Mouse (Mus musculus) macrophage (primary cell): ENCODE measurements around the gene Hexim1. TPM values are rescaled to one million over a fixed set of nuclear protein-coding genes. Genes with fewer than 3 reads are reported as not detected.

Experiments used
- H3K27ac ChIP-seq: fragments of 350-480 bp; formaldehyde crosslinking; 2 replicates; pipeline ENCODE4 v1.9.0; 2021
- H3K36me3 ChIP-seq: fragments of 350-480 bp; formaldehyde crosslinking; 2 replicates; pipeline ENCODE4 v1.9.0; 2021; ENCODE audit errors: inconsistent target
- H3K4me3 ChIP-seq: fragments of 350-480 bp; formaldehyde crosslinking; 2 replicates; pipeline ENCODE4 v1.9.0; 2021; ENCODE audit errors: inconsistent target
- H3K79me2 ChIP-seq: fragments of 350-480 bp; formaldehyde crosslinking; 2 replicates; pipeline ENCODE4 v1.9.0; 2021; ENCODE audit errors: inconsistent target
- WGBS: methylation state at CpG from one replicate; pipeline ENCODE4 v1.1.7; 2026; ENCODE audit warnings: inconsistent platforms; ENCODE audit not compliant: missing documents; 5-methylcytosine and 5-hydroxymethylcytosine counted together
- polyA plus RNA-seq: library from polyadenylated mRNA; stranded (reverse); fragments of 250-400 nt; gene quantifications from 3 replicates; pipeline ENCODE4 v1.2.4, GENCODE M21; 2018; ENCODE audit warnings: inconsistent platforms

Gene Hexim1
- polyA plus RNA-seq, 1 experiment from 2014 or later, result 18.5 TPM

DNA sequence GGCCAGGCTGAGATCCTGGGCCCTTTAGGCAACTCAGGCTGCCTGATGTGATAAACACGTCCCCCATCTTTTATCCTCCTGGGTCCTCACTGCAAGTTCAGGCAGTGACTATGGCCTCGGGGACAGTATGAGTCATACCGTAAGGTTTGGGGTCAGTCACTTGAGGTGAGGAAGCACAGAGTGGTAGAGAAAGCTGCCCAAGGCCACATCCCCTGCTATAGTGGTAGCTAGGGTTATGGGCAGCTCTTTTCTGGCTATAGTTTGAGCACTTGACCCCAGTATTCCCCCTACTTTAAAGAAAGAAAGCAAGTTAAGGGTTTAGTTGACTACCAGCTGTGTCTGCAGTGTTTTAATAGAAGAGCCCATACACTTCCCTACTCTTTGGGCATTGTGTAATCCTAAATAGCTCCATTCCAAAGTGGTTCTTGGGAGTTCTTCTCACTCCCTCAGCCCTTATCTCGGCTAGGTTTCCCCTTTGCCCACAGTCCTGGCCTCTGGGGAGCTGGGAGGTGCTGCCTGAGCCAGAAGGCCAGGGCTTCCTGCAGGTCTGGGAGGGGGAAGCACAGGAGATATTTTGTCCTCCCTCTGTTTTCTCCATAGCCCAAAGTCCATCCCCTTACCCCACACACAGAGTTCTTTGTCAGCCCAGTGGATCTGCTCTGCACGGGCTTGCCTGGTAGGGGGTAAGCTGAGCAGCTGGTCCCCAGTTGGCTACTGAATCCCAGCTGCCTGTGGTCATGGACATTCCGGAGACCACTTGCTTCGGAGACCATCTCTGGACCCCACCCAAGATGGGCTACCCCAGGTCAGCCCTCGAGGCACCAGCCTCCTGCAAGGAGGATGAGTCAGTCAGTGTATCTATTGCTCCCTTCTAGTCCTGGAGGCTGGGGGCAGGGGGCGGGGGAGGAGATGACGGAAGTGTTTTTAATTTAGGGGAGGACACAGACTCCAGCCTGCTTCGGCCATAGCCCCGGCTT, 28.6 kb downstream of the Hexim1 start:
- 72% methylated on average over 12 of the region's 12 CpGs for WGBS
- Histone ChIP-seq H3K36me3 (no peaks in the 10 kb centered on the region), H3K27ac (peak overlapping the region; percentile 15; the same call in 1 of the 2 replicates), H3K4me3 (no peak overlapping the region), H3K79me2 (no peaks in the 10 kb centered on the region)

DNA sequence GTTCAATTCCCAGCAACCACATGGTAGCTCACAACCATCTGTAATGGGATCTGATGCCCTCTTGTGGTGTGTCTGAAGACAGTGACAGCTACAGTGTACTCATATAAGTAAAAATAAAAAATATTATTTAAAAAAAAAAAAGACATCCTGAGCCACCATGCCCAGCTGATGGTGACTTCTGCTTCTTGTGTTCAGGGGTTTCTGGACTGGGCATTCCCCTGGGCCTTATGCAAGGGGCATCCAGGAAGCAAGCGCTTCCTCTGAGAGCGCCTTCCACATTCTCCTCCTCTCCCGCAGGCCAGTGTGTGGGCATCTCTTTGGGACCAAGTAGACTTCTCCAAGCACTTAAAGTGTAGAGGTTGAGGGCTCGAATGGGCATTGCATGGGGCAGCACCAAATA, 30.4 kb downstream of the Hexim1 start:
- peak overlapping the region; percentile 91 for H3K27ac ChIP-seq
- 33% methylated on average over 4 of the region's 4 CpGs for WGBS
- no peak overlapping the region for H3K4me3 ChIP-seq
- no peaks in the 10 kb centered on the region for H3K79me2 ChIP-seq
- no peaks in the 10 kb centered on the region for H3K36me3 ChIP-seq

DNA sequence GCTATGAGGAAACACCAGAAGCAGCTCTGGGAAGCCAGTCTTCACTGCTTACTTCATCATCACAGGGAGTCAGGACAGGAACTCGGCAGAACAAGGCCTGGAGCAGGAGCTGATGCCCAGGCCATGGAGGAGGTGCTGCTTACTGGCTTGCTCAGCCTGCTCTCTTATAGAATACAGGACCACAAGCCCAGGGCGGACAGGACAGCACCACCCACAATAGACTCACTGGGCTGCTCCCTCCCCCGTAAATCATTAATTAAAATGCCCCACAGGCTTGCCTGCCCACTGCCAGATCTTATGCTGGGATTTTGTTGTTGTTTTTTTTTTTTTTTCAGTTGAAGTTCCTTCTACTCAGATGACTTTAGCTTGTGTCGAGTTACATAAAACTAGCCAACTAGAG, 31.7 kb downstream of the Hexim1 start:
- Histone ChIP-seq H3K79me2 (no peaks in the 10 kb centered on the region), H3K27ac (peak overlapping the region; percentile 91)
- WGBS, result 70% methylated on average over 4 of the region's 4 CpGs

DNA sequence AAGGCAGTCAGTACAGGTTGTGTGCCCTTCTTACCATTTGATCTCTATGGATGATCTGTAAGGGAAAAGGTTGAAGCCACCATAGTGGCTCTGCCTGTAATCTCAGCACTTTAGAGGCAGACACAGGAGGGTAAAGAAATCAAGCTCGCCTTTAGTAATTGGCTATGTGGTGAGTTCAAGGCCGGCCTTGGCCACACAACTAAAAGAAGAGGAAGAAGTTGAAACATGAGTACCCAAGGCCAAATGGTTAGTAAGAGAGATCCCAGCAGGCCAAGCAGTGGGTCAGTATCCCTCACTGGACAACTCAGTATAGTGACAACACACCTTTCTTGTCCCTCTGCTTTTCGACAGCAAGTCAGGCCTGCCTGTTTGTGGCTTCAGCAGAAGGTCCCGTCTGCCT, 33.7 kb downstream of the Hexim1 start:
- Histone ChIP-seq H3K79me2 (no peaks in the 10 kb centered on the region), H3K4me3 (no peak overlapping the region), H3K27ac (no peak overlapping the region), H3K36me3 (no peaks in the 10 kb centered on the region)
- 97% methylated on average over 4 of the region's 4 CpGs for WGBS

More for the DNA sequence above, 31.7 kb downstream of the Hexim1 start:
- H3K4me3 ChIP-seq, result no peak overlapping the region
- no peaks in the 10 kb centered on the region for H3K36me3 ChIP-seq

DNA sequence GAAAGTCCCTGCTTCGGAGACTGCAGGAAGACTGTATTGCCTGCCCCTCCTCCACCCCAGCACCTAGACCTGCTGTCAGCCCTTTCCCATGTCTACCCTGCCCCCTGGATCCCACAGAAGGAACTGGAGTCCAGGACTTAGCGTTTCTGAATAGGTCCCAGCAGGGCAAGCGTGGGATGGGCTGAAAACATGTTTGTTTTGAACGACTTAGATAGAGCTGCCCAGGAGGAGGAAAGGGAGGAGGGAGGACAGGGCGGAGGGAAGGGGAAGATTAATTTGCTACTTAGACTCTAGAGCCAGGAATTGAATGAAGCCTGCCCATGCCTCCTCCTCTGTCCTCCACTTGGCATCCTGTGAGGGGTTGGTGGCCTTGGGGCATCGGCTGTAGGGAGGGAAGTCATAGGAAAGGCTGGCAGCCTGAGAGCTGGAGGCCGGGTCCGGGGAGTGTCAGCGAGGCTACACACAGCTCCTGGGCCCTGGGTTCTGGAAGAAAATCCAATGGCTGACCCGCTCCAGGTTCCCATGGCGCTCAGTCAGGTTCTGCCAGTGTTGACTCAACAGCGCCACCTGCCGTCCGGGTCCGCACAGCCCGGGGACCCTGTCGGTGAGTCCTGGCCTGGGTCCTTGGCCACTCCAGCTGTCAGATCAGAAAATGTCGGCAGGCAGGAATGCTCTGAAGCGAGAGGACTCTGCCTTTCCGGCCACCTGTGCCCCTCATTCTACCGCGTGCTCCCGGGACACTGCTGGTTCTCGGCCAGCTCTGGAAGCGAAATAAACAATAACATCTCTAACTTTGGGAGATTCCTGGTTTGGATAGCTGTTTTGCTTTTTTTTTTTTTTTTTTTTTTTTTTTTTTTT, 42.8 kb downstream of the Hexim1 start:
- no peaks in the 10 kb centered on the region for H3K79me2 ChIP-seq
- WGBS, result 14% methylated on average over 22 of the region's 25 CpGs
- H3K4me3 ChIP-seq, result no peak overlapping the region
- no peak overlapping the region for H3K27ac ChIP-seq
- no peaks in the 10 kb centered on the region for H3K36me3 ChIP-seq

DNA sequence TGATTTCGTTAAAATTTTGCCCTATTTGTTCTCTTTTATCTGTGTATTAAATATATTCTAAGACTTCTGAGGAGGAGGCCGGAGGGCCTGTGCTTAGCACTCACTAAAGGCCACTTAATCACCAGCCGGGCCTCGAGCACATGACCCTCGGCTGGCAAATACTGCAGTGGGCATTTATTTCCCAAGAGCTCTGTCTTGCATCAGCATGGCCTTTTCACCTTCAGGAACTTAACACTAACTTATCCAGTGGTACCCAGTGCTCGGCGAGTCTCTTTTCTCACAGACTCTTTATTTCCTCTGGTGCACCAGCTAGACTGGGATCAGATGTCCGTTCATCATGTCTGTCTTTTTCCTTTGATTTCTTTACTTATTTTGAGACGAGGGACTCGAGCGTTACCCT, 44.7 kb downstream of the Hexim1 start:
- 75% methylated on average over 10 of the region's 11 CpGs for WGBS
- no peak overlapping the region for H3K27ac ChIP-seq
- no peaks in the 10 kb centered on the region for H3K36me3 ChIP-seq
- H3K4me3 ChIP-seq, result no peak overlapping the region
- no peaks in the 10 kb centered on the region for H3K79me2 ChIP-seq

DNA sequence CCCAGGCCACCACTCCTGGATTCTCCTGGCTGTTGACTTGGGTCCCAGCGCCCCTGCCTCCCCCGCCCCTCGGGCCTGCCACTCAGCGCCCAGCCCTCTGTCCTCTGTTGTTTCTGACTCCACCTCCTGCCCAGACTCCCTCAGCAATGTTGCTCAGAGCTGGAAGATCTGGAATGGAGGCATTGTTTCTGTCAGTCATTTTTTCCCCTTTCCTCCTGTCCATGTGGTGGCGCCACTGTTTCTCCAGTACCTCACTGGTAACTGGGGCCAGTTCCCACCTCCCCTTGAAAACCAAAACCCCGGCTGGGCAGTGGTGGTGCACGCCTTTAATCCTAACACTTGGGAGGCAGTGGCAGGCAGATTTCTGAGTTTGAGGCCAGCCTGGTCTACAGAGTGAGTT, 45.4 kb downstream of the Hexim1 start:
- WGBS, result 90% methylated on average over 7 of the region's 7 CpGs
- Histone ChIP-seq H3K4me3 (no peak overlapping the region), H3K36me3 (no peaks in the 10 kb centered on the region), H3K79me2 (no peaks in the 10 kb centered on the region), H3K27ac (no peak overlapping the region)

DNA sequence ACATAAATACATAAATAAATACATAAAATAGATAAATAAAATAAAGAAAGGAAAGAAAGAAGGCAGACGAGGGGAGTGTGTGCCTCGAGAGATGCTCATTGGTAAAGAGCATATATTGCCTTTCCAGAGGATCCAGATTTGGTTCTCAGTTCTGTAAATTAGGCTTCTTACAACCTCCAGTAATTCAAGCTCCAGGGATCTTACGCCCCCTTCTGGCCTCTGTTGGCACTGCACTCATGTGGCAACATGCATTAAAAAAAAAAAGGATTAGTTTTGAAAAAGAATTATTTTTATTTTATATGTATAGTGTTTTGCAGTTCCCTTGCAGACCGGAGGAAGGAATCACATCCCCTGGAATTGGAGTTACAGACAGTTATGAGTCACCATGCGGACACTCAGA, 46.1 kb downstream of the Hexim1 start:
- WGBS, result 98% methylated on average over 4 of the region's 5 CpGs

DNA sequence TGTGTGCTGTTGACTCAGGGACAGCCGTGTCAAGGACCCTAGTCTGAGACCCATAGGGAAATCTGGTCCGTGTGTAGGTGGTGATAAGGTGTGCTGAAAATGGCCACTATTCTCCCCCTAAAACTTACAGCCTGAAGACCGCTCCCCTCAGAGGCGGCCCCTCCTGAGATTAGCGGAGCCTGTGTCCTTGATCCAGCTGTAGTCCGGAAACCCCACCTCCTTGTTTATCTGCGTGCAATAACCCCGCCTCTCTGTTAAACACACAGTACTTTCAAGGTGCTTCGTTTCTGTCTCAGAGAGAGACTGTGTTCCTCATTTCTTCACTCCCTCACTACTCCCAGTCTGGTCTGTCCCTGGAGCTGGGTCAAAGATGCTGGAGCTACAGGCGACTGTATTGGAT, 48.4 kb downstream of the Hexim1 start:
- H3K27ac ChIP-seq, result no peak overlapping the region
- WGBS, result 67% methylated on average over 10 of the region's 10 CpGs
- no peak overlapping the region for H3K4me3 ChIP-seq
- H3K79me2 ChIP-seq, result no peaks in the 10 kb centered on the region
- no peaks in the 10 kb centered on the region for H3K36me3 ChIP-seq

More for the DNA sequence above, 46.1 kb downstream of the Hexim1 start:
- Histone ChIP-seq H3K27ac (no peak overlapping the region), H3K4me3 (no peak overlapping the region), H3K36me3 (no peaks in the 10 kb centered on the region), H3K79me2 (no peaks in the 10 kb centered on the region)

DNA sequence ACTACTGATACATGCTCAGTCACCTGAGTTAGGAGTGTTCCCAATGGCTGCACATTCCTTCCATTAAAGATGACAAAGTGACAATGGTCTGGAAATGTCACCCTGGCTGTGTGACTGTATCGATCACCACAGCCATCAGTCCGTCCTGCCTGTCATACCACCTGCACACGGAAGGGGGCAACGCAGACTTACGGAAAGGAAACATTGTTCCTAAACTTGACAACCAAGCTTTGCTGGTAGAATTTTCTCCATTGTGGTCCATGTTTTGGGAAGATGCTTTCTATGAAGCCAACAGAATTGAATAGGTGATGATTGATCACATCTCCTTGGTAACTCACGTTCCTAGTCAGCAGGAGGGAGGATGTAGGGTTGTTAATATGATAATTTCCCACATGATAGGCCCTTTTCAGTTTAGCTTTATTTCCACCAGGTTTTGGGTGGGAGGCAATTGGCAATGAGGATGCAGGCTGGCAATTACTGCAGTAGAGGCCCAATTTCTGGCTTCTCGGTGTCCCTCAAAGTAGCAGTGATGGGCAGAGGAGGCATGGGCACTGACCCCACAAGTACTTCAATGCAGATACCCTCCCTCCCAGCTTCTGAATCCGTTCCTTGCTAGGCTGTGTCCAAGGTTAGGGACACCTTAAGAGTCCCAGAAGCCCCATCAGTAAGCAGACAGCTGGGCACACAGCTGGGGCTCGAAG, 52.8 kb downstream of the Hexim1 start:
- Histone ChIP-seq H3K4me3 (no peak overlapping the region), H3K36me3 (no peaks in the 10 kb centered on the region), H3K79me2 (peaks cover 27% of the 10 kb centered on the region), H3K27ac (no peak overlapping the region)
- 25% methylated on average over 9 of the region's 9 CpGs for WGBS

Other genes starting within 250 kb of the Hexim1 start
- gene Eftud2, start 235.2 kb upstream of the Hexim1 start, polyA plus RNA-seq, result 45.8 to 73.1 TPM (median 46.9 TPM) in 3 replicates
- gene Ccdc103, start 235.0 kb upstream of the Hexim1 start, polyA plus RNA-seq, result not detected in 3 replicates
- gene Fam187a, start 231.1 kb upstream of the Hexim1 start, polyA plus RNA-seq, result not detected in 3 replicates
- gene Gfap, start 215.3 kb upstream of the Hexim1 start, polyA plus RNA-seq, result not detected in 3 replicates
- 0.15 to 2.5 TPM (median 2.2 TPM) in 3 replicates for gene Kif18b, start 191.1 kb upstream of the Hexim1 start, polyA plus RNA-seq
- not detected in 3 replicates for gene C1ql1, start 169.5 kb upstream of the Hexim1 start, polyA plus RNA-seq
- 58.0 to 93.5 TPM (median 59.5 TPM) in 3 replicates for gene Nmt1, start 88.0 kb upstream of the Hexim1 start, polyA plus RNA-seq
- gene Dcakd, start 87.9 kb upstream of the Hexim1 start, polyA plus RNA-seq, result 24.3 to 27.5 TPM (median 26.4 TPM) in 3 replicates
- 0.07 to 0.21 TPM in 2 of 3 replicates, not detected in the other for gene Plcd3, start 14.6 kb upstream of the Hexim1 start, polyA plus RNA-seq
- gene Acbd4, start 14.5 kb upstream of the Hexim1 start, polyA plus RNA-seq, result 8.8 to 14.0 TPM (median 10.0 TPM) in 3 replicates
- 0.98 to 2.8 TPM (median 2.6 TPM) in 3 replicates for gene Hexim2, start 16.2 kb downstream of the Hexim1 start, polyA plus RNA-seq
- gene Fmnl1, start 54.9 kb downstream of the Hexim1 start, polyA plus RNA-seq, result 29.0 to 47.4 TPM (median 29.5 TPM) in 3 replicates
- gene 1700023F06Rik, start 92.3 kb downstream of the Hexim1 start, polyA plus RNA-seq, result not detected in 3 replicates
- not detected in 3 replicates for gene Spata32, start 102.2 kb downstream of the Hexim1 start, polyA plus RNA-seq
- 9.0 to 14.1 TPM (median 9.9 TPM) in 3 replicates for gene Map3k14, start 151.2 kb downstream of the Hexim1 start, polyA plus RNA-seq
- 3.7 to 16.2 TPM (median 6.5 TPM) in 3 replicates for gene Arhgap27, start 247.5 kb downstream of the Hexim1 start, polyA plus RNA-seq